Mouse (Mus musculus): ENCODE measurements around the gene Lect2.

Gene Lect2

GRCm38 (mm10) chr13:56548401-56548800 lies at the start of gene Lect2:
Gene Lect2, minus strand, starts transcription at chr13:56548502.
- no peak for DNase-seq

DNA sequence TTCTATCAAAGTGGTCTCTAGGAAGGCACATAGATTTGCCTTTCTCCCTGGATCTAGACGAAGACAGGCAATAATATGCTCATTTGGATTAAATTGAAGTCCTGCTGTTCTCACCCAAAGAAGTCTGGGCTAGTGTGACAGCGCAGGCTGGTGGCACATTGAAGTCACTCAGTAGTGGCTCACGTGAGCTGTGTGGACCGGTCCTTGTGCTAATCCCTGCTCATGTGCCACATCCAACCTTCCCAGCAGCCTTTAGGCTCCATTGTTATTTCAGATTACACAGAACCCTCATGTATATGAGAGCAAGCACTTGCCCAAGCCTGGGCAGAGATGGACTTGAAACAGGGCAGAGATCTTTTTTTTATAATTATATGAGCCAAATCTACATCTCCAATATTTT lies 49.0 kb upstream of the Lect2 start:
- DNase-seq: no peak

DNA sequence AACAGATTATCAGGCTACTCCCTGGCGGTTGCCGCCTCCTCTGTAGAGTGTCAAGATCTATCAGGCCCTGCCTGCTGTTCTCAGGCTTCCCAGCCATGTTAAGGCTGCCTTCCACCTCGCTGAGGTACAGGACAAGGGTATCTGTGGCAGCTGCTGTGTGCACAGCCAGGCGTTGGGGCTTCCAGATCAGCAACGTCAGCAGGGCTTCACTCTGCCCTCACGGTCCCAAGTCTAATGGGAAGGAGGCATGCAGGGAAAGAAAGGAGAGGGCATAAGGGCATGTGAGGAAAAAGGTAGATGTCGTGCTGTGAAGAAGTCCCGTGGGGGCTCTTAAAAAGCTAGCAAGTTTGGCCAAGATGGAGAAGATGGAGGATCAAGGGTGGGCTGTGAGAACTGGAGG lies 46.9 kb upstream of the Lect2 start:
- DNase-seq: no peak

- DNase-seq: no peak
Measured at GRCm38 (mm10) chr13:56593961-56594391, 45.7 kb upstream of the Lect2 start.

DNA sequence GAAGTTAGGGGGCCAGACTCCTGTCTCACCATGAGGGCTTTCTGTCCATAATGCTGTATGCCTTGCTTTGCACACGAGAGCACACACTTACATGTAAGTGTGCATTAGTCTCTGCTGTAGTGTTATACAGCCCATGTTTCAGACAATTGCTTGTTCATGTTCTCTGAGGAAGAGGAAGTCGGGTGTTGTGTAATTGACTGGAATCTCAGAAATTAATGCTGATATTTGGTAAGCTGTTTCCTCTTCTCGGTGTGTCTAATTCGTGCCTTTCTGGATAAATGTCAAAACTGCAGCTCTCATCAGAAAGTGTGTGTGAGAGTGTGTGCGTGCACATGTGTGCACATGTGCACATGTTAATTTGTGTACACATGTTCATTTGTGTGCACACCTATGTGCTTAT lies 44.9 kb upstream of the Lect2 start:
- DNase-seq: no peak

DNA sequence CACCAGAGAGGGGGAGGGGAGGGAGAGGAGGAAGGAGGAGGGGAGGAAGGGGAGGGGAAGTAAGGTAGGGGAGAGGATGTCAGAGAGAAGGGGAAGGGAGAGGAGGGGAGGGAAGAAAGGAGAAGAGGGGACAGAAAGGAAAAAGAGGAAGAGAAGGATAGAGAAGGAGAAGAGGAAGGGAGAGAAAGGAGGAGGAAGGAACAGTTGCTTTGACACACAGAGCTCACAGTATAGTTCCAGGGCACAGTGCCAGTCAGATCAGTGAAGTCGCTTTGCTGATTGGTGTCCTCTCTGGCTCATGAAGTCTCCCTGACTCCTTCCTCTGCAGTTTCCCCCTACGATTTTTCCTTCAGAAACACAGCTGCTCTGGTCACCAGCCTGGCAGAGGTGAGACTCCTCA lies 43.6 kb upstream of the Lect2 start:
- DNase-seq: no peak

- DNase-seq: no peak
Measured at GRCm38 (mm10) chr13:56591191-56591590, 42.9 kb upstream of the Lect2 start.

DNA sequence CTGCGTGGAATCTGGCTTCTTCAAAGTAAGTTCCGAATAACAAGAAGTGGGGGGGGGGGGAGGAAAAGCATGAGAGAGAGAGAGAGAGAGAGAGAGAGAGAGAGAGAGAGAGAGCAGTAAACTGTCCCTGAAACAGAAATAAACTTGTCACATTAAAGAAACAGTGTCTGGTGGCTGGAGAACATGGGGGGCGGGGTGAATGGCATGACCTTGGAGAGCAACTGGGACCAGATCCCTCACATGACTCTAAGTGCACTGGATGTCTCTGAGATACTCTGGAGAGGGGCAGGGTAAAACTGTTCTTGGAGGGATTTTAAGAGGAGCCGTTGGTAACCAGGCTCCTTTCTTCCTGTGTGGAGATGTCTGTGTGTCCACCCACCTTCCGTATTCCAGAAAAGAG lies 41.9 kb upstream of the Lect2 start:
- DNase-seq: no peak

DNA sequence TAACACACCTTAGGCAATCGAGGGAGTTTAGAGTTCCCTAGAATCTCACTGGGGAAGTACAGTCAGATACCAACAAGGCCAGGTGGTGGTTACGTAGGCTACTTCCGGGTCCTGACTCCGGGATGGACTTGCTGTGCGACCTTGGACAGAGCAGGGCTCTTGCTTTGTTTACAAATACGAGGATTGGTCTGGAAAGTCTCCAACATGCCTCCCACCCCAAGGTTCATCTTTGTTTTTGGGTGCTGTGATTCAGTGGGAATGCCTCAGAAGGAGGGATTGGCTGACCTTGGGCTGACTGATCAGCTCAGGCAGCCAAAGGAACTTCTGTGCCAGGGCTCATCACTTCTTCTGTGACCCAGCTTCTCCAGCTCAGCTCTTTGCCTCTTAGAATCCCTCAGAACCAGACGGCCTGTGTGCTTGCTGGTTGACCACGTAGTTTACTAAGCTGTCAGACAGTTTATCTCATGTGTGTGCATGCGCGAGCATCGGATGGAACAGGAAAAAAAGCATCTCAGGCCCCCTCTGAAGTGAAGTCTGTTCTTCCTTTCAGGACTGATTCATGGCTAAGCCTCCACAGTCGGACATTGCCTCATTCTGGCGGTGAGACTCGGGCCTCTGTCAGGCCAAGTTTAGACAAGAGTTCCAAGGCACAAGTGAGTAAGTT lies 40.3 kb upstream of the Lect2 start:
- no peak for DNase-seq

DNA sequence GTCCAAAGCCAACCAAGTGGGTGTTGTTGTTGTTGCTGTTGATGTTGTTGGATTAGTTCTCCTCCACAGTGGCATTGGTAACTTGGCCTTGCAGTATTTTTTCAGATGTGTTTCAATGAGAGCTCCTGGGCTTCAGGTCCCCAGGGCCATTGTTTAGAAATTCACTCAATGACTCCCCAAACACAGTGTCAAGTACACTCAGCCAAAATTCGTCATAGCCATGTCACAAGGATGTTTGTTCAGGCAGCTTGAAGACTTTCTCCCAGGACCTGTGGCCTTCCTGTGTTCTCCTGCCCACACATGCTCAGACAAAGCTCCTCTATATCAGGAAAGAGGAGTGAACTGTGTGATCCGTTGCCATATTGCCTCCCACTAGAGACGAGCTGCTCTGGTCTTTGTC lies 37.7 kb upstream of the Lect2 start:
- DNase-seq: no peak

GRCm38 (mm10) chr13:56582720-56583119 lies 34.4 kb upstream of the Lect2 start:
- DNase-seq: no peak

DNA sequence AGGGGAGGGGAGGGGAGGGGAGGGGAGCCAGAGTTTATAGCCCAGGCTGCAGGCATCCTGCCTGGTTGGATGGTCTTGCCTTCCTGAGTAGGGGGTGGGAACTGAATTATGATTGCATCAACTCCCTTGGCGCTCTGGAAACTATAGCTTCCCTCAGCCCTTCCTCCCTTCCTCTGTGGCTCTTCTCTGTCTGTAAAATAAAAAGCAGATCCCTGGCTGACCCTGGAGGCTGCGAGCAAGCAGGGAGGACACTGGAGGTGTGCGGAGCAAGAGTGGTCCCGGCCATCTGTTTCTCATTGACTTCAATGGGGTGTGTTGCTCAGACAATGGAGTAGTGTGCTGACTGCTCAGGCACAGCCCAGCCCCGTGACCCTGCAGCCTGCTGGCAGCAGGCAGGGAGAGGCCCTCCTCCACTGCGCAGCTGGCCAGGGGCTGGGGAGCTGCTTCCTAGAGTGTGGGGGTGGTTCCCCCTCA lies 33.7 kb upstream of the Lect2 start:
- no peak for DNase-seq

- no peak for DNase-seq
Measured at GRCm38 (mm10) chr13:56581512-56581911, 33.2 kb upstream of the Lect2 start.

- DNase-seq: no peak
Measured at GRCm38 (mm10) chr13:56580450-56580849, 32.1 kb upstream of the Lect2 start.

DNA sequence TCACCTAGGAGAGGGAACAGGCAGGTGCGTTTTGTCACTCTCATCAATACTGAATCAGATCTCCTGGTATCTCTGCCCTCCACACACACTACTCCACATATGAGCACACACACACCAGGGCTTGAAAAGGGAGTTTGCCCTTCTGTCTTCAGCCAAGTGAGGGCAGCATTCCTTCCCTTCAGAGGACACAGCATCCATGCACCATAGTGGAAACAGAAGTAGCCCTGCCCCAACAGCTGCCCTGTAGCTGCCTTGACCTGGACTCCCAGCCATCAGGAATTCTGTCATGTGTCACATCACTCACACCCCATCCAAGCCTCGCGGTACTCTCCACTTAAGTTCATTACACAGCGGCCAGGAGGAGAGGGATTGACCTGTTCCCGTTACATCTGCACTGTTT lies 29.8 kb upstream of the Lect2 start:
- no peak for DNase-seq

DNA sequence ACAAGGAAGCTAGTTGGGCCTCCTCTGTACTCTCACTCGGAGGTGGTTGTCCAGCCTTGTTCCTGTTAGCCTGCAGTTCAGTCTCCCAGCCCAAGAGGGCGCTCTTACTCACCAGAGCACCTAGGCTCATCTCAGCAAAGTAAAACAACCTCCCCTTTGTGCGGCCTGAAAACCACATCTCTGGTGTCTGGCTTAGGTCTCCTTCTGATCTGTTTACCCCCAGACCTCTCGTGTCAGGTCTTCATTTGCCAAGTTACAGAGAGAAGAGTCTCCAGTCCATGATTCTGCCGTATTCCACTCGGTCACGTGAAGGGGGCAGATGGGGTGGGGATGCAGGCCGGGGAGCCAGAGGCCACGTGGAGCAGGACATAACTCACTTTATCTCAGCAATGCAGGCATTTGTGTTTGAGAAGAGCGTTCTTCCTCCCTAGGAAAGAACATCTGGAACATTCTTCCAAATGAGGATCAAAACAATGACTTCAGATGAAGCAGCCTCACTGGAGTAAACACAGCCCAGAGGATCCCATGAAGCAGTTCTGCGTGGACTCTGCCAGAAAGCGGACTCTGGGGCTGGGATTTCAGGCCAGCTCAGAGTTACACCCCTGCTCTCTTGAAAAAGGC lies 27.5 kb upstream of the Lect2 start:
- peak; percentile 43 for DNase-seq

GRCm38 (mm10) chr13:56575074-56575473 lies 26.8 kb upstream of the Lect2 start:
- no peak for DNase-seq

DNA sequence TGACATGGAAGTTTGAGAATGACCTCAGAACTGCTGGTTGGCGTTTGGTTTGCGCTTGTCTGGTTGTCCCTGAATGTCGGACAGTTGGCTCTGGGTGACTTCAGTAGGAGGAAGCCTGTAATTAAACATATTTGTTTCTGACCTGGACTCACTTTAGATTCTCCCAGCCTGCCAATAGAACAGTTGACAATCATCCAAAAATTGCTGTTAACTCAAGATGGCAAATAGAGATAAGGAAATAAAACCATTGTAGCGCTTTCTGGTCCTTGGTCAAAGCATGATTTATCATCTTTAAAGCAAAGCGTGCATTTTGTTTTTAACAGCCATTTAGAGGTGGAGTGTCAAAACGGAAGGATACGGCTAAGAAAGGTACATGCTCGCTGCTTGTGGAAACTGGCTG lies 23.3 kb upstream of the Lect2 start:
- DNase-seq: no peak

DNA sequence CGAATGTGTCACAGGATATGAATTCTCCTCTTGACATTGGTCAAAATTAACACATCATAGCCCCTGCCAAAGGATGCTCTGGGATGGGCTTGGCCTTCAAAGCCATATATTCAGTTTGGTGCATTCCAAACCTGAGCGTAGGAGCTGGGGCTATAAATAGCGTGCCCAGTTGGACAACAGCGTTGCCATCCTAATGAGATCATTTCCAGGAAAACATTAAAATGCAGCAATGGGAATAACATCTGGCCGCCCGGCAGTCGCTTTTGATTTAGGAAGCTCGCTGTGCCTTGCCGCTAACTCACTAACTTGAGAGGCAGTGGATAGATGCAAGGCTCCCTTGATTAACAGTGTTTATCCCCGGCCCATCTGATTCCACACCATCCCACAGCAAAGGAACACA lies 18.0 kb upstream of the Lect2 start:
- no peak for DNase-seq

DNA sequence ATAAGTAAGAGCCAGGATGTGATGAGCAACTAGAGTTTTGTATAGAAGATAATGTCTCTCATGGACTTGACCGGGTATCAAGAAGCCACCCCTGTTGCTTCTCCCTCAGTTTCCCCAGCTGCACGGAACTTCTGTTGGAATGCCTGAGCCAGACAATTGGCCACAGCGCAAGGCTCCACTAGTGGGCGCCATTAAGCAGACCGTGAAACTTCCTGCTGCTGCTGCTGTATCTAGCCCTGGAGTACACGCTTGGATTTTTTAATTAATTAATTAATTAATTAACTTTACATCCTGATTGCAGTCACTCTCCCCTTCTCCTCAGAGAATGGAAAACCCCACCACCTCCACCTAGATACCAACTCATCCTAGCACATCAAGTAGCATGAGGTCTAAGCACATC lies 14.8 kb upstream of the Lect2 start:
- DNase-seq: peak; percentile 16

- no peak for DNase-seq
Measured at GRCm38 (mm10) chr13:56561129-56561528, 12.8 kb upstream of the Lect2 start.

- no peak for DNase-seq
Measured at GRCm38 (mm10) chr13:56559841-56560370, 11.6 kb upstream of the Lect2 start.

DNA sequence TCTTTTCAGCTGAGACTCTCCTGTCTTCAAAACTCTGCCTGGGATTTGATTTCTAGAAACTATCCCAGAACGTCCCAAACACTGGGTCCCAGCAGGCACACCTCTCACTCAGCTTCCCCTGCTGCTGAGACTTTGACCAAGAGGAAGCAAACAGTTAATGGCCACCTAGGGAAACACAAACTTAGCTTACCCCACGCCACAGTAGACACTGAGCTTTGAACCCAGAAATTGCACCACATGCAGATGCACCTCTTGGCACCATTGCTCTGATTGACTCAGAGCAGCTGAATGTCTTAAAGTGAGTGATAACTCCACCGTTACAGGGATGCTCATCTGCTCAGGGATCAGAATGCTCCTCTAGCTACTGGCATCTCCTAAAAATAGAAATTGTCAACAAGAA lies 10.5 kb upstream of the Lect2 start:
- no peak for DNase-seq

- no peak for DNase-seq
Measured at GRCm38 (mm10) chr13:56556701-56557100, 8.4 kb upstream of the Lect2 start.

- peak; percentile 13 for DNase-seq
Measured at GRCm38 (mm10) chr13:56555957-56556356, 7.7 kb upstream of the Lect2 start.
